Mouse (Mus musculus): ENCODE measurements at regions not wholly inside any gene's neighbourhood (a gene's known extent, or its start where the extent isn't known, plus 50 kb on each side); places are given as distances from the start of the nearest gene placed in this dataset.

GRCm38 (mm10) chr9:85985671-85986070 lies 143.5 kb downstream of the Tpbg start:
- Histone ChIP-seq H3K4me2 (ENCODE audit: low read depth, low read length) (no peak overlapping the region), H3K9me3 (ENCODE audit: control insufficient read depth, low read length) (no peaks in the 10 kb centered on the region), H3K9ac (ENCODE audit: low read depth, low read length) (no peak overlapping the region), H3K4me3 (ENCODE audit: low read length) (no peak overlapping the region), H3K27ac (ENCODE audit: low read length) (no peak overlapping the region), H3K36me3 (ENCODE audit: control insufficient read depth, insufficient read depth, low read length) (no peaks in the 10 kb centered on the region), H3K27me3 (replicated peaks; ENCODE audit: control insufficient read depth, insufficient read depth, low read length) (no peaks in the 10 kb centered on the region), H3K4me1 (ENCODE audit: control insufficient read depth, insufficient read depth, low read length) (no peaks in the 10 kb centered on the region; the same call in 1 of the 2 replicates)
- 32% methylated on average over 5 of the region's 5 CpGs for WGBS
- no peak for ATAC-seq

DNA sequence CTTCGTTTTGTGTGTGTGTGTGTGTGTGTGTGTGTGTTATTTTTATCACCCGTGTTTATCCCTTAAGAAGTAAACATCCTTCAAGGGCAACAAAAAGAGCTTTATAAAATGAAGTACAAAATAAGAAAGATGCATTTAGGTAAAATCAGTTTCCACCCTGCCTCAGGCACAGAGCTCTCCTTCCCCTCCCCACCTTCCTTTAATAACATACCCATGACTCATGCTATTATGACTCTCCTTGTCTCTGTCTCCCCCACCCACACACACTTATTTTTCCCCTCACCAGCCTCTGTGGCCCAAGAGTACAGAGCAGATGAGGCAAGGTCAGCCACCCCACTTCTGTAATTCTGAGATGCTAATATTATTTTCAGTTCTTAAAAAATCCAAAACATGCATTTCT lies 144.0 kb downstream of the Tpbg start:
- Histone ChIP-seq H3K27ac (ENCODE audit: low read length) (no peak overlapping the region), H3K36me3 (ENCODE audit: control insufficient read depth, insufficient read depth, low read length) (no peaks in the 10 kb centered on the region), H3K4me1 (ENCODE audit: control insufficient read depth, insufficient read depth, low read length) (no peaks in the 10 kb centered on the region; the same call in 1 of the 2 replicates), H3K4me3 (ENCODE audit: low read length) (no peak overlapping the region), H3K4me2 (ENCODE audit: low read depth, low read length) (no peak overlapping the region), H3K27me3 (replicated peaks; ENCODE audit: control insufficient read depth, insufficient read depth, low read length) (no peaks in the 10 kb centered on the region), H3K9me3 (ENCODE audit: control insufficient read depth, low read length) (no peaks in the 10 kb centered on the region), H3K9ac (ENCODE audit: low read depth, low read length) (no peak overlapping the region)
- 45% methylated on average over 2 of the region's 2 CpGs for WGBS
- ATAC-seq = no peak

DNA sequence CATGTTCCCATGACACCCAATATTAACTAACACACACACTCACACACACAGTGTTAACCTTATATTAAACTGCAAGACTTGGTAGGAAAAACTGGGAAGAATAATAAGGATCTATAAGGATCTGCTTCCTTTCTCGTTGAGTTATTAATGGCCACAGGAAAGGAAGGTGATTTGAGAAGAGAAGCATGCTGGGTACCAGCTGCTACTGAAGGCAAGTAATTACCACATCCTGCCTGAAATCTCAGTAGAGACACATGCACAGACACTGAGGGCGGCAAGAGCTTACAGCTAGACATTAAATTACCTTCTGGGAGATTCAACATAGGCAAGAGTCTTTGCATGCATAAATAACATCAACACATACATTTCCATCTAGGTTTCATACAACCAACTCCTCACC lies 160.8 kb downstream of the Tpbg start:
- 59% methylated on average over 2 of the region's 2 CpGs for WGBS
- H3K36me3 ChIP-seq (ENCODE audit: control insufficient read depth, insufficient read depth, low read length) = no peaks in the 10 kb centered on the region
- no peaks in the 10 kb centered on the region for H3K4me1 ChIP-seq (ENCODE audit: control insufficient read depth, insufficient read depth, low read length)

DNA sequence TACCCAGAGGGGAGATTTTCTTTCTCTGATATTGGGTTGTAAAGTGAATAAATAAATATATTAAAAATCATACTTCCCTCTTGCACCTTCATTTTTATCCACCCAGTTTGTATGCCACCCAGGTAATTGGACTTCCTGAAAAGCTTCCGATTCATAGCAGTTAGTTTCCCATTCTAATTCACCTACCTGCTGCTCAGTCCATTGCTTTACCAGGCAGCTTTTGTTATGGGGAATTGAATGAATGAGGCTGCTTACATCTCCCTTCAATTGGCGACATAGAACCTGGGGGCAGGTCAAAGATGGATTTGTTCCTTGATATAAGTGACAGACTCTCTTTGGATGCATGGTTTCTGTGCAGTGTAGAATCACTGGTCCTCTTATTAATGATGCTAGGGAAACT lies 169.5 kb downstream of the Tpbg start:
- H3K4me2 ChIP-seq (ENCODE audit: low read depth, low read length) = no peak overlapping the region
- 65% methylated on average over 2 of the region's 2 CpGs for WGBS
- no peaks in the 10 kb centered on the region for H3K4me1 ChIP-seq (ENCODE audit: control insufficient read depth, insufficient read depth, low read length)
- ATAC-seq = no peak
- H3K9me3 ChIP-seq (ENCODE audit: control insufficient read depth, low read length) = no peaks in the 10 kb centered on the region
- no peak overlapping the region for H3K9ac ChIP-seq (ENCODE audit: low read depth, low read length)
- H3K27me3 ChIP-seq (replicated peaks; ENCODE audit: control insufficient read depth, insufficient read depth, low read length) = no peaks in the 10 kb centered on the region
- no peak overlapping the region for H3K4me3 ChIP-seq (ENCODE audit: low read length)
- no peak overlapping the region for H3K27ac ChIP-seq (ENCODE audit: low read length)
- H3K36me3 ChIP-seq (ENCODE audit: control insufficient read depth, insufficient read depth, low read length) = no peaks in the 10 kb centered on the region

More for the DNA sequence above, 160.8 kb downstream of the Tpbg start:
- Histone ChIP-seq H3K27me3 (replicated peaks; ENCODE audit: control insufficient read depth, insufficient read depth, low read length) (no peaks in the 10 kb centered on the region), H3K9ac (ENCODE audit: low read depth, low read length) (no peak overlapping the region), H3K4me3 (ENCODE audit: low read length) (no peak overlapping the region), H3K27ac (ENCODE audit: low read length) (no peak overlapping the region), H3K4me2 (ENCODE audit: low read depth, low read length) (no peak overlapping the region), H3K9me3 (ENCODE audit: control insufficient read depth, low read length) (no peaks in the 10 kb centered on the region)
- ATAC-seq = no peak

GRCm38 (mm10) chr9:86015841-86016240 lies 173.7 kb downstream of the Tpbg start:
- WGBS = 71% methylated on average over 4 of the region's 4 CpGs
- H3K36me3 ChIP-seq (ENCODE audit: control insufficient read depth, insufficient read depth, low read length) = no peaks in the 10 kb centered on the region
- no peak overlapping the region for H3K9ac ChIP-seq (ENCODE audit: low read depth, low read length)

GRCm38 (mm10) chr9:86020133-86020532 lies 178.0 kb downstream of the Tpbg start:
- no peak overlapping the region for H3K27ac ChIP-seq (ENCODE audit: low read length)
- H3K4me2 ChIP-seq (ENCODE audit: low read depth, low read length) = no peak overlapping the region
- no peaks in the 10 kb centered on the region for H3K9me3 ChIP-seq (ENCODE audit: control insufficient read depth, low read length)
- H3K4me3 ChIP-seq (ENCODE audit: low read length) = no peak overlapping the region
- H3K9ac ChIP-seq (ENCODE audit: low read depth, low read length) = no peak overlapping the region
- H3K27me3 ChIP-seq (replicated peaks; ENCODE audit: control insufficient read depth, insufficient read depth, low read length) = no peaks in the 10 kb centered on the region
- no peaks in the 10 kb centered on the region for H3K36me3 ChIP-seq (ENCODE audit: control insufficient read depth, insufficient read depth, low read length)
- 84% methylated on average over 6 of the region's 6 CpGs for WGBS
- no peak for ATAC-seq
- H3K4me1 ChIP-seq (ENCODE audit: control insufficient read depth, insufficient read depth, low read length) = no peaks in the 10 kb centered on the region

More at GRCm38 (mm10) chr9:86015841-86016240, 173.7 kb downstream of the Tpbg start:
- no peaks in the 10 kb centered on the region for H3K27me3 ChIP-seq (replicated peaks; ENCODE audit: control insufficient read depth, insufficient read depth, low read length)
- H3K4me3 ChIP-seq (ENCODE audit: low read length) = no peak overlapping the region
- no peak overlapping the region for H3K4me2 ChIP-seq (ENCODE audit: low read depth, low read length)
- no peaks in the 10 kb centered on the region for H3K9me3 ChIP-seq (ENCODE audit: control insufficient read depth, low read length)
- no peak overlapping the region for H3K27ac ChIP-seq (ENCODE audit: low read length)
- ATAC-seq = no peak
- H3K4me1 ChIP-seq (ENCODE audit: control insufficient read depth, insufficient read depth, low read length) = no peaks in the 10 kb centered on the region

DNA sequence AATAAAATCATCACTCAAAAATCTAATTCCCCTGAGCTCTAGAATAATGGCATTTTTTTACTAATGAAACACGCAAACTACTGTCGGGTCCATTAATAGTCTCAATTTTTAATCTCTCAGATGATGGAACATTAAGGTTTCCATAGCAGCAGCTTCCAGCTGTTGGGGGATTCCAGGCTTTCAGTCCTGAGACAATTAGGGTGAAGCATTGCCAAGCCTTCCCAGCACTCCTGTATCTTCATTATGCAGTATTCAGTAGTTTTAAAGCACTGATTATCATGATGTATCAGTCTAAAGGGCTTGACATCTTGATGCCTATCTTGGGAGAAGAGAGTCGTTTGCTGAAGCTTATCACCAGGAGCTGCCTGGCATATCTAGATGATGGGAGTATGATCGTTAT lies 178.6 kb downstream of the Tpbg start:
- WGBS = 77% methylated on average over 4 of the region's 4 CpGs
- H3K36me3 ChIP-seq (ENCODE audit: control insufficient read depth, insufficient read depth, low read length) = no peaks in the 10 kb centered on the region
- ATAC-seq = no peak
- no peak overlapping the region for H3K4me2 ChIP-seq (ENCODE audit: low read depth, low read length)
- no peaks in the 10 kb centered on the region for H3K4me1 ChIP-seq (ENCODE audit: control insufficient read depth, insufficient read depth, low read length)
- no peak overlapping the region for H3K4me3 ChIP-seq (ENCODE audit: low read length)
- H3K9me3 ChIP-seq (ENCODE audit: control insufficient read depth, low read length) = no peaks in the 10 kb centered on the region
- no peaks in the 10 kb centered on the region for H3K27me3 ChIP-seq (replicated peaks; ENCODE audit: control insufficient read depth, insufficient read depth, low read length)
- no peak overlapping the region for H3K9ac ChIP-seq (ENCODE audit: low read depth, low read length)
- H3K27ac ChIP-seq (ENCODE audit: low read length) = no peak overlapping the region

- H3K36me3 ChIP-seq (ENCODE audit: control insufficient read depth, insufficient read depth, low read length) = no peaks in the 10 kb centered on the region
- no peak overlapping the region for H3K4me3 ChIP-seq (ENCODE audit: low read length)
- WGBS = 58% methylated on average over 5 of the region's 5 CpGs
- H3K4me2 ChIP-seq (ENCODE audit: low read depth, low read length) = no peak overlapping the region
- no peak overlapping the region for H3K9ac ChIP-seq (ENCODE audit: low read depth, low read length)
- no peaks in the 10 kb centered on the region for H3K27me3 ChIP-seq (replicated peaks; ENCODE audit: control insufficient read depth, insufficient read depth, low read length)
- H3K27ac ChIP-seq (ENCODE audit: low read length) = no peak overlapping the region
- no peaks in the 10 kb centered on the region for H3K9me3 ChIP-seq (ENCODE audit: control insufficient read depth, low read length)
- ATAC-seq = no peak
- H3K4me1 ChIP-seq (ENCODE audit: control insufficient read depth, insufficient read depth, low read length) = no peaks in the 10 kb centered on the region
These were observed 188.6 kb downstream of the Tpbg start for GRCm38 (mm10) chr9:86030738-86031137.

DNA sequence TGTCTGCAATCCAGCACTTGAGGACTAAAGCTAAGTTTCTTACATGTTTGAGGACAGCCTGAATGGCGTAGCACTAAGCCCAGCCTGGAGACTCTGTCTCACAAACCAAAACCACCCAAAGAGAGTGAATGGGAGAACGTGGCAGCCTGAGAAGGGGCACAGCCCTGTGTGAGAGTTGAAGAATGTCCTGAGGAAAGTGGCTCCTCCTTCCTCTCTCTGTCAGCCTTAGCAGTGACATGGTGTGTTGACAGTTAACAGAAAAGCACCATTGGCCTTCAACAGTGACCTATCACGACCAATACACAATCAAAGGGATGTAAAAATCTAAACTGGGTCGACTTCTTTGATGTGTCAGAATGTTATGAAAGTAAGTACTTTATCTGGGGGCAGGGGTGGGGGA lies 201.9 kb downstream of the Tpbg start:
- Histone ChIP-seq H3K9ac (ENCODE audit: low read depth, low read length) (no peak overlapping the region), H3K4me3 (ENCODE audit: low read length) (no peak overlapping the region), H3K36me3 (ENCODE audit: control insufficient read depth, insufficient read depth, low read length) (no peaks in the 10 kb centered on the region), H3K4me2 (ENCODE audit: low read depth, low read length) (no peak overlapping the region), H3K9me3 (ENCODE audit: control insufficient read depth, low read length) (no peaks in the 10 kb centered on the region), H3K4me1 (ENCODE audit: control insufficient read depth, insufficient read depth, low read length) (no peaks in the 10 kb centered on the region), H3K27ac (ENCODE audit: low read length) (no peak overlapping the region), H3K27me3 (replicated peaks; ENCODE audit: control insufficient read depth, insufficient read depth, low read length) (no peaks in the 10 kb centered on the region)
- no peak for ATAC-seq
- 45% methylated on average over 4 of the region's 4 CpGs for WGBS

DNA sequence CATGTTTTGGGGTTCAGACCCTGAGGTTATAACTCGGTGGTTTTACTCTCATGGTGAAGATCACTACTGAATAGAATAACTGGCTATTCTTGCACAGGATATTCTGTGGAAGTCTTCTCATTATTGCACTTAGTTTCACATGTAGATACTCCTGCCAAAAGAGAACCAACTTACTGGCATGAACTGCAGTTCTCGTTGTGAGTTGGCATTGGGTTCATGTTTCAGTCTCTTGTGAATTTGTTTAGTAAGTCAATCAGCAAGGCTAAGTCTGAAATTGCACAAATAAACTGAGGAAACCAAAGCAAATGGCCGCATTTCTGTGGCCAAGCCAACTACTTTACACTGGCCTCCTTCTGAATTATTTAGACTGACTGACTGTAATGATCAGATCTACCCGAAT lies 215.9 kb downstream of the Tpbg start:
- H3K36me3 ChIP-seq (ENCODE audit: control insufficient read depth, insufficient read depth, low read length) = no peaks in the 10 kb centered on the region
- no peaks in the 10 kb centered on the region for H3K27me3 ChIP-seq (replicated peaks; ENCODE audit: control insufficient read depth, insufficient read depth, low read length)

More for the DNA sequence above, 215.9 kb downstream of the Tpbg start:
- no peak overlapping the region for H3K27ac ChIP-seq (ENCODE audit: low read length)
- no peaks in the 10 kb centered on the region for H3K9me3 ChIP-seq (ENCODE audit: control insufficient read depth, low read length)
- 86% methylated on average over 4 of the region's 4 CpGs for WGBS
- no peaks in the 10 kb centered on the region for H3K4me1 ChIP-seq (ENCODE audit: control insufficient read depth, insufficient read depth, low read length)
- no peak for ATAC-seq
- H3K4me3 ChIP-seq (ENCODE audit: low read length) = no peak overlapping the region
- no peak overlapping the region for H3K9ac ChIP-seq (ENCODE audit: low read depth, low read length)
- no peak overlapping the region for H3K4me2 ChIP-seq (ENCODE audit: low read depth, low read length)

Measured in intestine, embryonic 16.5 days (tissue).